Mouse (Mus musculus) liver, embryonic 16.5 days (tissue): ENCODE results near the gene Man2c1. TPM values are rescaled to one million over a fixed set of nuclear protein-coding genes. Genes with fewer than 3 reads are reported as not detected.

Experiments used
- ATAC-seq: fragments of 200-750 bp; cut with Nextera tagmentation; 2 replicates; pipeline ENCODE4 v1.8.0; 2017; ENCODE audit warnings: low read depth, mild to moderate bottlenecking, moderate number of reproducible peaks, moderate library complexity
- H3K27ac ChIP-seq: fragments of 300-500 bp; sonication (generic); 2 replicates; pipeline ENCODE4 v1.5.1; 2014; ENCODE audit warnings: mild to moderate bottlenecking, low read length
- H3K27me3 ChIP-seq: fragments of 300-500 bp; sonication (generic); 2 replicates; pipeline ENCODE4 v1.6.1; 2014; ENCODE audit warnings: low read depth, low read length, mixed read lengths; ENCODE audit not compliant: control insufficient read depth, insufficient read depth
- H3K36me3 ChIP-seq: fragments of 300-500 bp; sonication (generic); 2 replicates; pipeline ENCODE4 v1.6.1; 2014; ENCODE audit warnings: mild to moderate bottlenecking; ENCODE audit not compliant: control insufficient read depth, insufficient read depth
- H3K4me1 ChIP-seq: fragments of 300-500 bp; sonication (generic); 2 replicates; pipeline ENCODE4 v1.6.1; 2014; ENCODE audit warnings: low read depth, low read length, mixed read lengths; ENCODE audit not compliant: control insufficient read depth
- H3K4me2 ChIP-seq: fragments of 300-500 bp; sonication (generic); 2 replicates; pipeline ENCODE4 v1.6.1; 2014; ENCODE audit warnings: low read depth, low read length, mixed read lengths
- H3K4me3 ChIP-seq: fragments of 300-500 bp; sonication (generic); 2 replicates; pipeline ENCODE4 v1.5.1; 2014; ENCODE audit warnings: low read depth, mild to moderate bottlenecking, low read length
- H3K9ac ChIP-seq: fragments of 300-500 bp; sonication (generic); 2 replicates; pipeline ENCODE4 v1.6.1; 2014; ENCODE audit warnings: low read depth, low read length
- H3K9me3 ChIP-seq: fragments of 300-500 bp; sonication (generic); replicated peaks from 2 replicates; pipeline ENCODE4 v1.6.1; 2016; ENCODE audit warnings: low read length; ENCODE audit not compliant: control insufficient read depth
- WGBS: fragments of 180-500 bp; shearing (Covaris S2); extraction: QIAGEN DNeasy Blood & Tissue Kit; methylation state at CpG from one replicate; pipeline ENCODE4 v1.1.7; 2014; ENCODE audit not compliant: insufficient replicate concordance; 5-methylcytosine and 5-hydroxymethylcytosine counted together
- polyA plus RNA-seq: library from polyadenylated mRNA; unstranded; fragments of >200 nt; fragmentation: Nextera tagmentation; extraction: Ambion mirVana; gene quantifications from 2 replicates; pipeline ENCODE4 v1.2.1, GENCODE M21; 2015

The Man2c1 gene
- polyA plus RNA-seq, 1 experiment from 2014 or later: 18.6 TPM

GRCm38 (mm10) chr9:57168411-57168810 lies 37.9 kb downstream of the Man2c1 start:
- WGBS: 55% methylated on average over 5 of the region's 5 CpGs
- no peak overlapping the region for H3K4me2 ChIP-seq
- no peaks in the 10 kb centered on the region for H3K9me3 ChIP-seq
- H3K9ac ChIP-seq: no peak overlapping the region
- H3K27me3 ChIP-seq: no peaks in the 10 kb centered on the region
- ATAC-seq: no peak
- no peaks in the 10 kb centered on the region for H3K4me1 ChIP-seq
- H3K36me3 ChIP-seq: no peaks in the 10 kb centered on the region
- H3K4me3 ChIP-seq: no peak overlapping the region
- H3K27ac ChIP-seq: no peak overlapping the region

Other genes starting within 250 kb of the Man2c1 start
- gene Snx33, start 202.3 kb upstream of the Man2c1 start, polyA plus RNA-seq: 1.8 and 1.9 TPM in 2 replicates
- 38.1 and 42.0 TPM in 2 replicates for gene Imp3, start 193.2 kb upstream of the Man2c1 start, polyA plus RNA-seq
- gene Snupn, start 179.8 kb upstream of the Man2c1 start, polyA plus RNA-seq: 7.1 and 7.8 TPM in 2 replicates
- gene Ptpn9, start 135.8 kb upstream of the Man2c1 start, polyA plus RNA-seq: 2.7 and 3.1 TPM in 2 replicates
- gene Sin3a, start 58.6 kb upstream of the Man2c1 start, polyA plus RNA-seq: 13.4 and 14.5 TPM in 2 replicates
- gene Neil1, start 17.6 kb downstream of the Man2c1 start, polyA plus RNA-seq: 1.9 and 2.3 TPM in 2 replicates
- 43.8 and 50.3 TPM in 2 replicates for gene Commd4, start 27.6 kb downstream of the Man2c1 start, polyA plus RNA-seq
- not detected in 2 replicates for gene Trcg1, start 105.9 kb downstream of the Man2c1 start, polyA plus RNA-seq
- 14.1 and 16.9 TPM in 2 replicates for gene 1700017B05Rik, start 131.9 kb downstream of the Man2c1 start, polyA plus RNA-seq